Mouse (Mus musculus) heart, postnatal 4 days (tissue): ENCODE results near the gene Tns1. TPM values are rescaled to one million over a fixed set of nuclear protein-coding genes. Genes with fewer than 3 reads are reported as not detected.

Source experiments
- DNase-seq: peaks from one replicate; pipeline ENCODE4 v3.0.0; 2021
- total RNA-seq, 2 experiments: library from RNA; stranded (reverse); gene quantifications; 2 replicates each; pipeline ENCODE4 v1.2.3; 2021

Tns1 gene
- total RNA-seq, 2 experiments from 2014 or later = 463 to 468 TPM

- DNase-seq = peak; percentile 75
Measured at GRCm38 (mm10) chr1:73987705-73988201, 136.5 kb downstream of the Tns1 start.

GRCm38 (mm10) chr1:73986268-73987045 is 137.8 kb downstream of the Tns1 start:
- peak; percentile 73 for DNase-seq

GRCm38 (mm10) chr1:73985611-73986010 is 138.6 kb downstream of the Tns1 start:
- no peak for DNase-seq

GRCm38 (mm10) chr1:73979214-73979613 is 145.0 kb downstream of the Tns1 start:
- peak; percentile 88 for DNase-seq

GRCm38 (mm10) chr1:73978576-73978975 is 145.7 kb downstream of the Tns1 start:
- DNase-seq = no peak

- DNase-seq = no peak
Measured at GRCm38 (mm10) chr1:73973992-73974391, 150.3 kb downstream of the Tns1 start.

- no peak for DNase-seq
Measured at GRCm38 (mm10) chr1:73972726-73973125, 151.5 kb downstream of the Tns1 start.

- DNase-seq = no peak
Measured at GRCm38 (mm10) chr1:73970161-73970730, 154.0 kb downstream of the Tns1 start.

- DNase-seq = peak; percentile 79
Measured at GRCm38 (mm10) chr1:73968712-73969511, 155.3 kb downstream of the Tns1 start.

GRCm38 (mm10) chr1:73966411-73967238 is 157.6 kb downstream of the Tns1 start:
- peak; percentile 76 for DNase-seq

GRCm38 (mm10) chr1:73964151-73964743 is 160.0 kb downstream of the Tns1 start:
- no peak for DNase-seq

- peak; percentile 90 for DNase-seq
Measured at GRCm38 (mm10) chr1:73963626-73964025, 160.6 kb downstream of the Tns1 start.

- peak; percentile 93 for DNase-seq
Measured at GRCm38 (mm10) chr1:73962668-73963371, 161.4 kb downstream of the Tns1 start.

- no peak for DNase-seq
Measured at GRCm38 (mm10) chr1:73962049-73962448, 162.2 kb downstream of the Tns1 start.

- no peak for DNase-seq
Measured at GRCm38 (mm10) chr1:73959758-73960157, 164.5 kb downstream of the Tns1 start.

- DNase-seq = no peak
Measured at GRCm38 (mm10) chr1:73959344-73959743, 164.9 kb downstream of the Tns1 start.

GRCm38 (mm10) chr1:73958210-73958983 is 165.9 kb downstream of the Tns1 start:
- DNase-seq = peak; percentile 67

GRCm38 (mm10) chr1:73957428-73957827 is 166.8 kb downstream of the Tns1 start:
- DNase-seq = no peak

GRCm38 (mm10) chr1:73956320-73956719 is 167.9 kb downstream of the Tns1 start:
- no peak for DNase-seq

GRCm38 (mm10) chr1:73955259-73955842 is 168.9 kb downstream of the Tns1 start:
- peak; percentile 85 for DNase-seq
